Mouse (Mus musculus) c-Kit-positive CD71-positive TER-119-positive erythroid progenitor cells, embryonic 14.5 days (primary cell): ENCODE results near the gene Tsga13.

Source experiments
- DNase-seq: peaks from one replicate; pipeline ENCODE4 v3.0.0-alpha.2; 2013; ENCODE audit warnings: low spot score

Tsga13 gene

DNA sequence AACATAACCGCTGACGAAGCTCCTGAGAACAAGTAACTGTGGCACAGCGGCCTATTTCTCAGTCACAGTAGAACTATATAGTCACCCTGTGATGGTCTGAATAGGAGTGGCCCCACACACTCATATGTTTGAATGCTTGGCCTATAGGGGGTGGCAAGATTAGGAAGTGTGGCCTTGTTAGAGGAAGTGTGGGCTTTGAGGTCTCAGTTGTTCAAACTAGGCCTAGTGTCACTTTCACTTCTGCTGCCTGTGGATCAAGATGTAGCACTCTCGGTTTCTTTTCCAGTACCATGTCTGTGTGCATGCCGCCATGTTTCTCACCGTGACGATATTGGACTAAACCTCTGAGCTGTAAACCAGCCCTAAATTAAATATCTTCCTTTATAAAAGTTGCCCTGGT lies 59.4 kb downstream of the Tsga13 start:
- no peak for DNase-seq

DNA sequence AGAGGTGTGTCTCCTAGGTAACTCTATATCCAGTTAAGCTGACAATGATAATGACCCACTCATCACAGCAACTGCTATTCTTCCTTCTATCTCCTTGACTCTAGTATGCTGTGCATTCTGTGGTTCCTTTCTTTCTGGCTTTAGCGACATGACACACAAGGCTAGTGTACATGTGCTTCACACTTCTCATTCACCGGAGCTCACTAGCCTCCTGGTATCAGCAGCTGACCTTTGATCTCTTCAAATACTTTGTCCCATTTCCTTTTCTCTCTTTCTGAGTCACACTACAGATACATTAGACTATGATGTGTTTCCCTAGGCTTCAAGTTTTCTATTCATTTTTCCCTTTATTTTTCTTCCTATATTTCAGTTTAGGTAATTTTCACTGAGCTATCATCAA lies 60.2 kb downstream of the Tsga13 start:
- no peak for DNase-seq

DNA sequence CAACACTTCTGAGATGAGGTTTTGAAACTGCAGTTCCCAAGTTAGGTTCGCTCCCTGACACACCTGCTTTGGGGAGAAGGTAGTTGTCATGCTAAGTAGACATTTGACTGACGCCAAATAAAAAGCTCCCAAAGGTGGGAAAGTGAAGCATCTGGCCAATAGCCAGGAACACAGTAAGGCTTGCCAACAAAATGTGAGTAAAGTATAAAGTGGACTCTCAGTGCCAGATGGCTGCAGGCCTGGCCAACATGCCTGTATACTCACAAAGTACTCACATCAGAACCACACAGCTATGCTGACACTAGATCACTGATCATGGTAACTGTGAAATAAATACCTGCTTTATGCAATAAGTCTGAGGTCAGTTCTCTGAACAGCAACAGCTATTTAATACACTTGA lies 65.6 kb downstream of the Tsga13 start:
- no peak for DNase-seq
